ENCODE assay signal across 20 mouse cellular contexts in genomic region chr15:31257329-31257728, GRCm38 (mm10). TPM values are rescaled to one million over a fixed set of nuclear protein-coding genes. Genes with fewer than 3 reads are reported as not detected.
A peak's percentile ranks its signal among the peaks of the same experiment; 100 is the strongest.
DNase-seq lines count a peak whose midpoint lies in the region; ATAC-seq and TF ChIP-seq lines count a peak whose summit lies in the region.
"Had no signal": no experiment of that assay in that cellular context is flagged by ENCODE, and none has a peak within 500 bp of the region (broad histone marks: within the 10 kb centered on the region; RNA-seq: fewer than 3 reads in every experiment).

No protein-coding gene starts in this region.

- dilution Hi-C loops in CH12.LX (cut with MboI; ENCODE audit: extremely low pct_ligation_motif_present, extremely low pct_unique_long_range_greater_than_20kb, low sequenced_read_pairs), result no loop called here

- H3K4me3 ChIP-seq in lung, embryonic 14.5 days (ENCODE audit: low read depth, low read length), result no peak overlapping the region
- no peak overlapping the region for H3K4me3 ChIP-seq in CH12.LX (replicated peaks in 1 of 3; ENCODE audit: low read depth in 2 of 3, low read length in 2 of 3, poor library complexity in 1 of 3)
- H3K4me3 ChIP-seq: embryonic facial prominence, embryonic 10.5 days; forebrain, embryonic 13.5 days; heart, embryonic 10.5 days; hindbrain, embryonic 12.5 days had no signal

- TF ChIP-seq CTCF in lung, embryonic 14.5 days (IDR thresholded peaks at IDR 0.05; ENCODE audit: low read depth), result no peak
- TF ChIP-seq CTCF in CH12.LX (conservative IDR thresholded peaks at IDR 0.05 in 1 of 2, IDR thresholded peaks at IDR 0.05 in 1 of 2; ENCODE audit: low read depth in 2 of 2, low read length in 2 of 2), result no peak

- 62% methylated on average over 1 of the region's 1 CpGs for WGBS in lung, embryonic 14.5 days

- no peak overlapping the region; the same call in 1 of the 2 replicates for H3K27ac ChIP-seq in lung, embryonic 14.5 days (ENCODE audit: low read depth)
- H3K27ac ChIP-seq in CH12.LX (ENCODE audit: insufficient read depth, low read depth), result 0 out of 2 replicates have a peak overlapping the region, but pooled peaks have one; percentile 79
- H3K27ac ChIP-seq: embryonic facial prominence, embryonic 10.5 days; forebrain, embryonic 13.5 days; heart, embryonic 10.5 days; hindbrain, embryonic 12.5 days had no signal

- no peaks in the 10 kb centered on the region for H3K36me3 ChIP-seq in lung, embryonic 14.5 days (ENCODE audit: insufficient read depth)
- H3K36me3 ChIP-seq in CH12.LX (replicated peaks in 1 of 2; ENCODE audit: control insufficient read depth in 1 of 2, insufficient read depth in 1 of 2, low read length in 1 of 2), result peaks cover 0 to 40% of the 10 kb centered on the region in 2 experiments
- H3K36me3 ChIP-seq: embryonic facial prominence, embryonic 10.5 days; G1E; heart, embryonic 10.5 days; hindbrain, embryonic 12.5 days had no signal

- H3K4me1 ChIP-seq in lung, embryonic 14.5 days (ENCODE audit: insufficient read depth), result no peaks in the 10 kb centered on the region
- H3K4me1 ChIP-seq in CH12.LX (ENCODE audit: control insufficient read depth in 1 of 2, insufficient read depth in 2 of 2), result peaks cover 68 to 99% of the 10 kb centered on the region in 2 experiments
- H3K4me1 ChIP-seq: forebrain, embryonic 13.5 days had no signal

- no peaks in the 10 kb centered on the region for H3K79me2 ChIP-seq in CH12.LX (replicated peaks; ENCODE audit: control insufficient read depth, extremely low read depth, insufficient read depth, poor library complexity, severe bottlenecking)

- TF ChIP-seq POLR2A in CH12.LX (IDR thresholded peaks at IDR 0.05; ENCODE audit: low read depth, low read length), result no peak

- no peak for TF ChIP-seq RAD21 in CH12.LX (IDR thresholded peaks at IDR 0.05; ENCODE audit: low read depth, low read length)

- peak; percentile 62 for ATAC-seq in lung, embryonic 14.5 days (ENCODE audit: insufficient read depth)
- no peak for ATAC-seq in monocyte, adult 5-6 weeks (replicated peaks; ENCODE audit: insufficient number of reproducible peaks, low FRiP score, low TSS enrichment, poor library complexity, severe bottlenecking)
- ATAC-seq: forebrain, embryonic 13.5 days had no signal

- in situ Hi-C loops in CH12.LX (cut with MboI; ENCODE audit: low pct_ligation_motif_present, low pct_unique_long_range_greater_than_20kb, low sequenced_read_pairs), result loop anchor here (25.0 kb wide), 1 partner anchor 445 kb away; no protein-coding TSS in a partner anchor

- H3K9me3 ChIP-seq in lung, embryonic 14.5 days (ENCODE audit: low read depth, low read length), result no peaks in the 10 kb centered on the region
- H3K9me3 ChIP-seq in CH12.LX (replicated peaks; ENCODE audit: low read length), result no peaks in the 10 kb centered on the region
- H3K9me3 ChIP-seq: embryonic facial prominence, embryonic 10.5 days; forebrain, embryonic 13.5 days; heart, embryonic 10.5 days; hindbrain, embryonic 12.5 days had no signal

- TF ChIP-seq EP300 in CH12.LX (IDR thresholded peaks at IDR 0.05; ENCODE audit: low read length), result no peak

- H3K9ac ChIP-seq in lung, embryonic 14.5 days, result no peak overlapping the region
- no peak overlapping the region for H3K9ac ChIP-seq in CH12.LX (ENCODE audit: insufficient read depth, low read depth)
- H3K9ac ChIP-seq: forebrain, embryonic 13.5 days; forebrain, postnatal 0 days; hindbrain, embryonic 12.5 days had no signal

- no peak overlapping the region for H3K4me2 ChIP-seq in lung, embryonic 14.5 days
- no peak overlapping the region for H3K4me2 ChIP-seq in CH12.LX (ENCODE audit: insufficient read depth, low read depth, poor library complexity, severe bottlenecking)
- H3K4me2 ChIP-seq: forebrain, embryonic 13.5 days; hindbrain, embryonic 12.5 days had no signal

- DNase-seq in lung, embryonic 14.5 days, result peak; percentile 73
- no peak for DNase-seq in lung, adult 18-20 months
- peak; percentile 32 for DNase-seq in lung, postnatal 10 days
- DNase-seq in lung, postnatal 4 days, result no peak
- DNase-seq in CH12.LX (ENCODE audit: extremely low read depth) (no peak), adipocyte (ENCODE audit: low spot score) (peak; percentile 41)
- DNase-seq in kidney, adult 8-10 months, result no peak
- DNase-seq: adrenal gland, postnatal 10 days; cerebellum, adult 18-20 months; cerebellum, postnatal 10 days; forebrain, postnatal 0 days; heart, adult 18-20 months; heart, postnatal 10 days; heart, postnatal 4 days had no signal

- H3K27me3 ChIP-seq in lung, embryonic 14.5 days (ENCODE audit: insufficient read depth, low read length), result no peaks in the 10 kb centered on the region
- no peaks in the 10 kb centered on the region for H3K27me3 ChIP-seq in CH12.LX (replicated peaks)
- H3K27me3 ChIP-seq: forebrain, embryonic 13.5 days; hindbrain, embryonic 12.5 days had no signal

TF ChIP-seq in CH12.LX, 34 proteins besides CTCF, POLR2A, EP300 and RAD21:
- TF ChIP-seq ETS1 (conservative IDR thresholded peaks at IDR 0.05; ENCODE audit: low read depth, low read length) (no peak), IRF4 (IDR thresholded peaks at IDR 0.05; ENCODE audit: low read depth, low read length) (no peak), KAT2A (IDR thresholded peaks at IDR 0.05; ENCODE audit: insufficient replicate concordance, low read length) (no peak), CHD1 (IDR thresholded peaks at IDR 0.05; ENCODE audit: low read depth, low read length) (no peak), MEF2A (IDR thresholded peaks at IDR 0.05; ENCODE audit: borderline replicate concordance, low read depth, low read length) (no peak), ZKSCAN1 (IDR thresholded peaks at IDR 0.05; ENCODE audit: borderline replicate concordance, low read depth, low read length) (no peak), USF1 (IDR thresholded peaks at IDR 0.05; ENCODE audit: low read depth, low read length) (no peak), MAX (IDR thresholded peaks at IDR 0.05; ENCODE audit: low read length) (no peak), USF2 (conservative IDR thresholded peaks at IDR 0.05; ENCODE audit: low read depth, low read length) (no peak), TBP (conservative IDR thresholded peaks at IDR 0.05; ENCODE audit: low read depth, low read length) (no peak), MXI1 (IDR thresholded peaks at IDR 0.05; ENCODE audit: low read depth, low read length) (no peak), MAZ (IDR thresholded peaks at IDR 0.05; ENCODE audit: low read depth, low read length) (no peak), BHLHE40 (IDR thresholded peaks at IDR 0.05; ENCODE audit: low read depth, low read length) (no peak), UBTF (IDR thresholded peaks at IDR 0.05; ENCODE audit: low read depth, low read length) (no peak), ZC3H11A (IDR thresholded peaks at IDR 0.05; ENCODE audit: low read depth, low read length) (no peak), E2F4 (IDR thresholded peaks at IDR 0.05; ENCODE audit: insufficient replicate concordance, low read depth, low read length) (no peak), CHD2 (IDR thresholded peaks at IDR 0.05; ENCODE audit: low read length) (no peak), NELFE (IDR thresholded peaks at IDR 0.05; ENCODE audit: low read depth, low read length) (no peak)

RNA-seq across cellular contexts. Expression of gene Dap, which starts 33.2 kb away (rescaled TPM):
- 97.1 and 99.2 TPM in 2 replicates for polyA plus RNA-seq in lung, embryonic 14.5 days (2014; fragmentation: Nextera tagmentation; extraction: Ambion mirVana)
- total RNA-seq in CH12.LX (2012; rRNA removed) (11.1 and 12.6 TPM in 2 replicates), CH12.LX (2014; rRNA removed) (12.2 and 15.1 TPM in 2 replicates)
- polyA plus RNA-seq in CH12.LX (2012; ENCODE audit: insufficient read length, low read depth), result 50.2 and 69.8 TPM in 2 replicates
- 32.1 to 76.3 TPM (median 67.0 TPM) in 3 replicates for total RNA-seq in monocyte, adult 5-6 weeks (2017)

Comparison
In these comparisons a context has a peak if more than half of its experiments do, and no peak if none do; other contexts are left out.
1. DNase-seq: peak in lung, embryonic 14.5 days (single experiment), lung, postnatal 10 days (single experiment) and adipocyte (single experiment); none in lung, adult 18-20 months (0 of 2), lung, postnatal 4 days (0 of 2), CH12.LX (single experiment) and kidney, adult 8-10 months (0 of 2).